Mouse (Mus musculus) embryonic fibroblast, embryonic 13.5 days (primary cell): Measurements from ENCODE around the gene Lcn11.

Experiments used
- CTCF ChIP-seq: IDR thresholded peaks from 2 replicates; pipeline ENCODE4 v1.5.1; 2011; ENCODE audit warnings: mild to moderate bottlenecking, control low read depth, low read length, moderate library complexity, borderline replicate concordance; ENCODE audit not compliant: insufficient read depth
- POLR2A ChIP-seq: IDR thresholded peaks from 2 replicates; pipeline ENCODE4 v1.6.1; 2011; ENCODE audit warnings: low read depth, mild to moderate bottlenecking, control low read depth, low read length, moderate library complexity

DNA sequence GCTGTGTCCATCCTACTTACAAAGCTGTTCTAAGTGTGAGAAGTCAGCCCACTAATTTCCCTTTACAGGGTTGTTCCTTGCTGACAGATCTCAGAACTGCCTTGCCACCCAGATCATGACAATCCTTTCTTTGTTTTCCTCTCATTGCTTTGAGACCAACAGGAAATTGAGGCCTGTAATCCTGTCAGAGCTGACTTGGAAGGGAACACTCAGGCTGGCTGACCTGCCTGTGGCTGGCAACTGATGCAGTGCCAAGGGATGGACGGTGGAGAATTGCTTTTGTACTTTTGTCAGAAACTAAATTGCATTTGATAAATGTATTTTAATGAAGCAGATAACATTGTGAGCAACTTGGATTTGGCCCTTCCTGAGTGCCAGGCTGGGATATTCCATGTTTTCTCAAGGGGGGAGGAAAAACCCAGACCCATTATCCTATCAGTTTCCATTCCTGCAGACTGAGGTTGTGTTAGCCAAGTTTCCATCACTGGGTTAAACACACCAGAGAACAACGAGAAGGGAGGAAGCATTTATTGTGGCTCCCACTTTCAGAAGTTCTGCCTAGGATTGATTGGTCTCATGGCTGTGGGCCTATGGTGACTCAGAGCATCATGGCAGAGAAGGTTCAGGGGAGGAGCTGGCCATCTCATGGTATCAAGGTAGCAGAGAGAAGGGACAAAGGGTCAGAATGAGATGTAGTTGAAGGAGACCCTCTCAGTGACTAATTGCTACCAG lies 43.5 kb upstream of the Lcn11 start:
- no peak for TF ChIP-seq CTCF
- TF ChIP-seq POLR2A, result no peak
